Mouse (Mus musculus) kidney, adult 9 months (tissue): ENCODE data around the gene Btg3.

Experiments
- DNase-seq: peaks from one replicate; pipeline ENCODE4 v3.0.0; 2022

The Btg3 gene

DNA sequence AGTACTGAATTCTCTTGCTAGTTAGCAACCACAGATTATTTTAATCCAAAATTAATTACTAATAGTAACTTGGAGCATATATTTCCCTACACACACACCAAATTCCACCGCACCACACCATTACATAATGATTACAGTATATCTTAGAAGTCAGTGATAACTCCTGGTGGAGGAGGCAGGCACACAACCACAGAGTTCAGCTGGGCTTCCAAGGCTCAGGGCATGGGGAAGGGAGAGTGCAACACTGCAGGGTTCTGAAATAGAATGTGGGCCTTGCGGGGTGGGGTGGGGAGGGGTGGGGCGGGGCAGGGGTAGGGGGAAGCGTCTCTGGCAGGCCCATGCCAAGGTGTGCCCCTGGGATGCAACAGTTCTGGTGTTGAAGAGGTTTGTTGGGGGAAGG lies 81.4 kb downstream of the Btg3 start:
- DNase-seq = no peak

DNA sequence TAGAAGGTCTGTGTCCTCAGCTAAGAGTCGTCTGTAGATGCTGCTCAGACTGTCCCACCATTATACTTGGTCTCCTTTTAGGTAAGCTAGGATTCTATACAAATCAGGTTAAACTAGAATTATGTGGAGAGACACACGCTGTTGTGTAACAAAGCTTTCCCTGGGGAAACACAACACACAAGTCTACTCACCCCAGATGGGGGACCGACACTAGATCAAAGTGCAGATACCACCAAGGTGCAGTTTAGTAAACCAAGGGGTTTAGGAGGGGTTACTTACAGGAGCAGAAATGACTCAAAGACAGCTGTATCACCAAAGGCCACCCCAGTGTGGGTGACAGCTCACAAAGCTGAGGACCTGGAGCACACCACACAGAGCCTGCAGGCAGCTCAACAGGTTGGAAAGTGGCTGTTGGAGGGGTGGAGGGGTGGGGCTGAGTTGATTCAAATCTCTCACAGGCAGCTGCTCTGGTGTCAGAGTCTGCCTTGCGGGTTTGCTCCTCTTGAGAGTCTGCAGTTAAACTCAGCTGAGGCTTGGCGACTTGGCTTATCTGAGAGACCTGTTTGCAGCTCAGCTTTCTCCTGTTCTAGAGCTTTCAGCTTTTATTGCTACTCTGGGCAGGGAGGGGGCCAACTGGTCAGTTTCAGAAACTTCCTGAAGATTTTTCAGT lies 82.3 kb downstream of the Btg3 start:
- DNase-seq = no peak

DNA sequence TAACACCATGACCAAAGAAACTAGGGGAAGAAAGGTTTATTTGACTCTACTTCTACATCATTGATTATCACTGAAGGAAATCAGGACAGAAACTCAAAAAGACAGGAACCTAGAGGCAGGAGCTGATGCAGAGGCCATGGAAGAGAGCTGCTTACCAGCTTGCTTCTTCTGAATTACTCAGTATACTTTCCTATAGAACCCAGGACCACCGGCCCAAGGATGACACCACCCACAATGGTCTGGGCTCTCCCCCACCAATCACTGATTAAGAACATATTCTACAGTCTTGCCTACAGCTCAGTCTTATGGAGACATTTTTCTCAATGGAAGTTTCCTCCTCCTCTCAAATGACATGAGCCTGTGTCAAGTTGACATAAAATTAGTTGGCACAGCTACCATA lies 82.9 kb downstream of the Btg3 start:
- no peak for DNase-seq

DNA sequence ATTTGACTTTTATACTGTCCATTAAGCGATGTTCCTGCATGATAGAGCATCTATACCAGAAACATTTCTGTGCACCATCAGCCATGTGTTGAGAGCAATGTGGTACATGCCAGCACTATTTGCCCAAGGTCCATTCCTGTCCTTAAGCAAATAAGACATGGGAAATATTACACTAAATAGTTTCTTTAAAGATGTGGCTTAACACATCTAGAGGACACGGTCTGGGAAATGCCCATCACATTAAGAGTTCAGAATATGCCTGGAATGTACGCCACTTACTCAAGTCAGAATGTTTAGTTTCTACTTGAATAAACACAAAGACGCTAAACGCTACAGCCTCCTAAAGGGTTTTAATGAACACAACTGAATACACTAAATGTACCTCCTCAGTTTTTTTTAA lies 93.8 kb downstream of the Btg3 start:
- no peak for DNase-seq
